Mouse (Mus musculus) left cerebral cortex, postnatal 36 days (tissue): ENCODE measurements around the gene Rpp38. TPM values are rescaled to one million over a fixed set of nuclear protein-coding genes. Genes with fewer than 3 reads are reported as not detected.

ENCODE experiments used
- DNase-seq, 2 experiments: peaks; one replicate each; pipeline ENCODE4 v3.0.0; 2021 to 2022; ENCODE audit warnings: low spot score in 2 of 2, mixed read lengths in 1 of 2
- intact Hi-C: fragments of 180-260 bp; cut with DNase I; formaldehyde crosslinking; loops from one replicate; pipeline ENCODE4 v1.15.1; 2025
- total RNA-seq, 2 experiments: library from RNA; stranded (reverse); gene quantifications; 2 replicates each; pipeline ENCODE4 v1.2.3; 2021

Rpp38 gene
- 1 to 10 TPM; 7.9 to 8.6 TPM for total RNA-seq

DNA sequence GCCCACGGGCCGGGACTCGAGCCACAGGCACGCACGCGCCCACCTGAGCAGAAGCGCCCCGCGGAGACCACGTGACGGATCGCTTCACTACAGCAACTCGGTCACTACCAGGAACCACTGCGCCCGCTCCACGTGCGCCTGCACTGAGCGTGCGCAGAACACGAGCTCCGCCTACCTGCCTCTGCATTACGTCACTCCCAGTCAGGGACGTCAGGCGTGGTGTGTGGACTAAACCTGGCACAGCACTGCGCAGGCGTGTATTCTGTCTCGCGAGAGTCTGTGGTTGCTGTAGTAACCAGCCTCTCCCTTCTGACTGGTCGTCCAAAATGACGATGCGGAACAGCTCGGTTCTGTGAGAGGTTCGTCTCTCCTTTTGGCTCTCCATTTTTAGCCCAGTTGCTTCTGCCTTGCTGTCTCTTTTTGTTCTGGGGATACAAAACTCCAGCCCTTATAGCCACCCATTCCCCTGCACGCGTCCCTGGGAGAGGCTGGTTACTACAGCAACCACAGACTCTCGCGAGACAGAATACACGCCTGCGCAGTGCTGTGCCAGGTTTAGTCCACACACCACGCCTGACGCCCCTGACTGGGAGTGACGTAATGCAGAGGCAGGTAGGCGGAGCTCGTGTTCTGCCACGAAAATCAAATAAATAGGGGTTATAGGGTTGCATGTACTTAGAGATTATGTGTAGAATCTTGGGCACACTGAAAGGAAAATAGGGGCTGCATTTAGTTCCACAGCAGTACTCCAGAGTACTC lies at the start of gene Rpp38:
TSS of gene Rpp38 (minus strand) at position 160 of the 759 bp plus-strand sequence.
- intact Hi-C loops, result loop anchor here (2.0 kb wide), 1 partner anchor 48 kb away; the partner anchor contains the start of gene Nmt2
- peak; percentile 99 for DNase-seq

DNA sequence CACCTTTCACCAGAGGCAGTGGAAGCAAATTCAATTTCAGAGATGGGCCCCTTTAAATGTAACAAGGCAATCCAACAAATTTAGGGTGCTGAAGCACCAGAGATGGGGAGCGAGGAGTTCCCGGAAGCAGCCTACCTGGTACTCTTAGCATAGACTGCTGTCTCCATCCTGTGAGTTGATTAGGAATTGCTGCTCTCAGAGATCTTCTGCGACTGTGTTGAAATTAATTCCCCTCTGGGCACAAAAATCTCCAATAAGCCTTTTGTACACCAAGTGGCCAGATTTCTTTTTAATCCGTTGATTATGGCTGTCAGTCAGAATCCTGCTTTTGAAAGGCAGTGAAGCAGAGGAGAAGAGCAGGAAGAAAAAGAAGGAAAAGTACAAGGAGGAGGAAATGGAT lies 32.7 kb upstream of the Rpp38 start:
- intact Hi-C loops, result no loop called here
- no peak for DNase-seq

DNA sequence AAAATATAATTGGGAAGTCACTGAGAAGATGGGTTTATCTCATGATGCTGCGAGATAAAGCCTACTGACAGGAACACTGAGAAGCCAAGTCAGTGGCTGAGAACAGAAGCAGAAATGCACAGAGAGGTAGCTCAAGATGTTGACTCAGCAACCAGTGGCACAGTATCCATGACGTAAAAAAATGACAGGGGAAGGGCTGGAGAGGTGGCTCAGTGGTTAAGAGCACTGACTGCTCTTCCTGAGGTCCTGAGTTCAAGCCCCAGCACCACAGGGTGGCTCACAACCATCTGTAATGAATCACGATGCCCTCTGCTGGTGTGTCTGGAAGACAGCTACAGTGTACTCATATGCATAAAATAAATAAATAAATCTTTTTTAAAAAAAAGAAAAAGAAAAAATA lies 28.6 kb upstream of the Rpp38 start:
- DNase-seq, result no peak
- intact Hi-C loops, result loop anchor here (5.0 kb wide), 1 partner anchor 46 kb away; no protein-coding TSS in a partner anchor

DNA sequence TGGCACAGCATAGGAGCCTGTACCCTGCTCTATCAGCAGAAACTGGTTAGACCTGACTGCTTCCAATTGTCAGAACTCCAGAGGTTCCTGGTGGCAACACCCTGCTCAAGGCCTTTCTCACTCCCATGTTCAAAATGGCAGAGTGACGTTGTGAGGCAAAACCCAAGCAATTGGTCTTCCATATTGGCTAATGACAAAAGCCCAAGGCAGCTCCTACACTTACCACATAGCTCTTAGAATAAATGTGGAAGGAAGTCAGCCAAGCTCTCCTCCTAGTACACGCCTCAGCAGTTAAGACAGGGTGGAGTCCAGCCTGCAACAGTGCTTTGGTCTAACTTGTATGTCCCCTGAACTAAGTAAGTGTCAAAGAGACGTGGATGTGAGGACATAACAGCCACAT lies 25.4 kb upstream of the Rpp38 start:
- intact Hi-C loops, result no loop called here
- no peak for DNase-seq

DNA sequence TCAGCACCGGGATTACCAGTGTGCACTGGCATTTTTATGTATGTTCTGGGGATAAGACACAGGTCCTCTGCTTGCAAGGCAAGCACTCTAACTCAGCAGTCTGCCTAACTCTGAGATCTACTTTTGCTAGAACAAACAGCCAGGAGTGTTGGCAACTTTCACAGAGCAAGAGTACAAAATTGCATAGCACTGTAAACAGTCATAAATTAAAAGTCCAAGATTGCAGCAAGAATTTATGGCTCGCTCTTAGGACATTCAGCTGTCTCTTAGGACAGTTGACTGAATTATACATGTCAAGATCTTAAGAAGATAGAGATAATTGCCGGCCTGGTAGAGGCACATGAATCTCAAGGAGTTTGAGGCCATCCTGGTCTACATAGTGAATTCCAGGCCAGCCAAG lies 23.9 kb upstream of the Rpp38 start:
- intact Hi-C loops, result no loop called here
- DNase-seq, result no peak

DNA sequence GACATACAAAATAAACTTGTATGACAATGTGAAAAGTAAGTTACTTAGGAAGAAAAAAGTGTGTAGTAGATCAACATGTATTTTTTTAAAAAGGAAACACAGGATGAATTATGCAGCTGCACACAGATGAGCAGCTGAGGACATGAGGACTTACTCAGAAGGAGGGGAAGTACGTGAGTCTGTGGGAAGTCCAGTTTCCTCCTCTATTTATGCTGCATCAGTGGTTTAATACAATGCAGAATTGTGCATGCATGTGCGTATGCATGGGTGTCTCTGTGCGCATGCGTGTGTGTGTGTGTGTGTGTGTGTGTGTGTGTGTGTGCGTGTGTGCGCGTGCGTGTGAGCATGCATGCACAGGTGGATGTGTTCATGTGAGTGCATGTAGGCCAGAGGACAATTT lies 23.4 kb upstream of the Rpp38 start:
- intact Hi-C loops, result no loop called here
- DNase-seq, result no peak

DNA sequence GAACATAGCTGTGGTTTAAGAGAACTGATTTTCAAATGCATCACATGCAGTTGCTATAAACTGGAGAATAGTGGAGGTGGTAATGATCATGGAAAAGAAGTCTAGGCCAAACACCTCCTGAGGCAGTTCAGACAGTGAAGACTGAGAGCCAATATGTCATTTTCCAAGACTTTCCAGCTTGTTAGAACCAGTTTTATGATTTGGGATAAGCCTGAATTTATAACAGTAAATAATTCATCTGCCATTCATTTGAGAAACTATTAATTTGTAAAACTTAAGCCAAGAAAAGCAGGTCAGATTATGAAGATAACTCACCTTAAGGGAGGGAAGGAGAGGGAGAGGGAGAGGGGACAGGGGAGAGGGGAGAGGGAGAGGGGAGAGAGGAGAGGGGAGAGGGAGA lies 20.7 kb upstream of the Rpp38 start:
- intact Hi-C loops, result no loop called here
- no peak for DNase-seq

DNA sequence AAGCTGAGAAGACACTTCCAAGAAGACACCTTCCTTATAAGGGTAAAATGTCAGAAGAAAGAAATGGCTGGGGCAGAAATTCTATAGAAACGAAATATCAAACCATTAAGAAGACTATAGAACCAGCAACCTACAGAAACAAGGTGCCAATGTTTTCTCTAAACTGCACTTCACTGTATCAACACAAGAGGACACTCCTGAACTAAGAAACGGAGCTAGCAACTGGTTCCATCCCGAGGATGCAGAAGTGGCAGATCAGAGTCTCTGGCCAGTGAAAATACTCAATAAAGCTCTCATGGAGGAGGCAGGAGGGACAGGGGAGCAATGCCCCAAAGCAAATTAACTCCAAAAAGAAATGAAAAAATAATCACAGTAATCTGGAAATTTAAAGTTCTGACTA lies 16.5 kb upstream of the Rpp38 start:
- no peak for DNase-seq
- intact Hi-C loops, result loop anchor here (5.0 kb wide), 1 partner anchor 68 kb away; no protein-coding TSS in a partner anchor

DNA sequence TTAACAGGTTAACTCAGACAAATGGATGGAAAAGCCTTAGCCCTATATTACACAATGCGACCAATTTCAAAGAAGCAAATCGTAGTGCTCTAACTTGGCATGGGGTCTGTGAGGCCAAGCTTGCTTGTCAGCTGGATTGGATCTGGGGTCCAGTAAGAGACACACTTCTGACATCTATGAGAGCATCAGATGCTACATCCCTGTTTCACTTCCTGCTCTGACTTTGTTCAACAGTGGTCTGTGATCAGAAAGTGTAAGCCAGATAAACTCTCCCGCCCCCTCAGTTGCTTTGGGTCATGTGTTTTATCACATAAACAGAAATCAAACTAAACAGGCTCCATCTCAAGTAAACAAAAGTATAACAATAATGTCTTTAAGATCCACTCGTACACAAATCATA lies 16.0 kb upstream of the Rpp38 start:
- intact Hi-C loops, result loop anchor here (5.0 kb wide), 1 partner anchor 69 kb away; no protein-coding TSS in a partner anchor
- DNase-seq, result no peak

DNA sequence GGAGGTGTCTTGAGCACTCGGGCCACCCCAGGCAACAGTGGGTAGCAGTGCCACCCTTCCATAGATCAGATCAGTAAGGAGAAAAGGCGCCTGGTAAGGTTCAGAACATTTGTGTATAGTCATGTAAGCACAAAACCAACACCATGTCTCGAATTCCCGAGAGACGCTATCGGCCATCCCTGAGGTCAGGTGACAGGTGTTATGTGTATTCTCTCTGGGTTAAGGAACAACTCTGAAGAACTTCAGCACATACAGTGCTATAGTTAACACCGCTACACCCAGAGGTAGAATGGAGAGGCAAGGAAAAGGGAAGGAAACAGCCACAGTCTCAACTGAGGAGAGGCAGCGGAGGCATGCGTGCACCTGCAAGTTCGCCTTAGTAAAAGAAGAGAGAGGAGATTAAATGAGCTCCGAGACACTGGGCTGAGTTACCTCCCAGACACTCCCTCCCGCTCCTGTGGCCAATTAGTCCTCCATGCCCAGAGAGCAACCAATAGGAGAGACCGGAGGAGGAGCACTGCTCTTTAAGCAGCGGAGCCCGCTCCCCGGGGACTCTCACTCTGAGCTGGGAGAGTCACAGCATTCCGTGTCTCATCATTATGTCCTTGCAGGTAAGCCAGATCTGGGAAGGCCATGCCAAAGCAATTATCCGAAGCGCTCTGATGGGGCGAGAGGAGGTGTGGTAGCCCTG lies 3.3 kb upstream of the Rpp38 start, which contains the start of gene Acbd7:
TSS of gene Acbd7 (plus strand) at position 558 of the 691 bp plus-strand sequence.
- DNase-seq, result peak; percentile 54 to 61

DNA sequence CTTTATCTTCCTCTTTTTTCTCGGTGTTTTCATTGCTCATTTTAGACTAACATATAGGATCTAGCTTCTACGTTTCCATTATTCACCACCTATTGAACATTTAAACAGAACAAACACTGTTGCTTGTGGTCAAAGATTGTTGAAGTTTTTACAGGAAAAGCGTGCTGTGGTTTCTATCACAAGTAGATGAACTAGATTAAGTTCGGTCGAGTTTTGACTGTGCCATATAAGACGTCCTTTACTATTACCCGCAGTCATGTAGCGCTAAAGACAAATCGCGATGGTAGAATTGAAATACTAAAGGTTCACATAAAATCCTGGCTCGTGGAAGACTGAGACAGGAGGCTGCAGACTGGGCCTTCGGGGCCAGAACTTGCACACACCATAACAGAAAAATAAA lies 1.3 kb upstream of the Rpp38 start:
- DNase-seq, result no peak
- intact Hi-C loops, result loop anchor here (2.0 kb wide), 1 partner anchor 49 kb away; the partner anchor contains the start of gene Nmt2

More for the DNA sequence above, 3.3 kb upstream of the Rpp38 start, which contains the start of gene Acbd7:
- intact Hi-C loops, result no loop called here

DNA sequence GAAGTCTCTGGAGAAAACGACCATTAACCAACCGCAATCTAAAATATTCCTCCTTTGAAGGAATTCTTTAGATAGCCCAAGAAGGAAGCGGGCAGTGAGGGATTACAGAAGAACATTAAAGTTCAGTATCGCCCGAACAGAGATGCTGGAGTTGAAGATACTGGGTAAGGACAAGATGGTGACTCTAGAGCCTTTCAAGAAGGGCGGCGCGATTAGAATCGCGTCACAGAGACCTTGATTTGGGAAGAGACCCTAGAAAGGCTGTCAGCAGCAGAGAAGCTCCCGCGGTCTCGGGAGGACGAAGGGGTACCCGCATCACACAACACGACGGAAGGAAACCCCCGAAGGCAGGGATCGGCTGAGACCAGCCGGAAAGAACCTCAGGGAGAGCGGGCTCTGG lies 387 bp downstream of the Rpp38 start:
- intact Hi-C loops, result loop anchor here (2.0 kb wide), 1 partner anchor 47 kb away; the partner anchor contains the start of gene Nmt2
- no peak for DNase-seq

DNA sequence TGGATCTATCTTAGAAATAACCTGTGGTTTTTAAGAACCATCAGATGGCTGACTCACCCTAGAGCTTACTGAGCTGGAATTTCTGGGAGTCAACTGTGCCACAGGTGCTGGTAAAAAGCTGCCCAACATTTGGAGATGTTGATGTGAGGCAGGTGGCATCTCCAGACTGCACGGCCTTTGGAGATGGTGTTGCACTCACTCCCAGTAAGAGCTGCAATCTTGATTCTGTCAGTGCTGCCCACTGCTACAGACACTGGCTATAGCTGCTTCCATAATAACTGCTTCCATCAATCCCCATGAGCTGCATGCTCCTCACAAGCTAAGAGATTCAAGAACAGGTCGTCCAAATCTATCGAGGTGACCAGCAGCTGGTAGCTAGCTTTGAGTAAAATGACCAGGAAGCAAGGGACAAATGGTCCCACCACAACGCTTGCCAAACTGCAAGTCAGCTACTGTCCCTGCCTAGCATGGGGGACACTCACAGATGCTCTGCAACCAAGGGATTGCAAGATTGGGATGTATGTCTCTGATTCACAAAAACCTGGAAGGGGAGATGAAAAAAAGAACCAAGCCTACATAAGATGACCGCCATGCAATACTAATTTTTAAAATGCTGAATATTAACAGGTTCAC lies 1.3 kb downstream of the Rpp38 start:
- intact Hi-C loops, result no loop called here

DNA sequence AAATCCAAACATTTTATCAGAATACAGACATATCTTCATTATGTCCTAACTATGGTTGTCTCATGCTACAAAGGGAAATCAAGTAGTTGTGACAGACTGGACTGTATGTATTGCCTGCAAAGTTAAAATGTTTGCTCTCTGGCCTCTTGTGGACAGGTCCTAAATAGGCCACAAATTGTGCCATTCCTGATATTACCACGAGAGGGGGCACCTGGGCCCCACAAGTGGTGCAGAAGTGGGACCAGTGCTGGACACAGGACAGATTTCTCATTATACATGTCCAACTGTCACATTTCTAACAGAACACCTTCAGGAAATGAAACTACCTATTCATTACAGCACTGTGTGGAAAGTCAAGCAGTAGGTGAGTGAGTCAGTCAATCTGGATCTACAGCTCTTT lies 5.1 kb downstream of the Rpp38 start:
- intact Hi-C loops, result loop anchor here (5.0 kb wide), 1 partner anchor 210 kb away; no protein-coding TSS in a partner anchor
- peak in 1 of 2 experiments; percentile 14 for DNase-seq

More for the DNA sequence above, 1.3 kb downstream of the Rpp38 start:
- DNase-seq, result no peak

DNA sequence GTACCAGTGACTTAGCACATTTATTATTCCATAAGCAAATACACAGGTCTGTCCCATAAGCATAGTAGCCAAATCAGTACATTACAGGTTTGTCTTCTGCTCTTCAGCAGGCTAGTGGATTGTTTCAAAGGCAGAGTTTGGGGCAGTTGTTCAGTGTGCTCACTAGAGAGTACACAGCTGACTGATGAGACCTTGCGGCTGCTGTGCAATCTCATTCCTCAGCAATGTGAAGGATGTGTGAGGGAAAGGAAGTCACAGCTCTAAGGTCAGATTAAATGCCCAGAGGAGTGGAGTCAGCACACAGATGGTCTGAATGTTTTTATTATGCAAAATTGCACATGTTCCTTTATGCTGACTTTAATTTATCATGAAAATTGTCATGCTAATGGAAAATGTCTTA lies 5.9 kb downstream of the Rpp38 start:
- no peak for DNase-seq
- intact Hi-C loops, result loop anchor here (5.0 kb wide), 1 partner anchor 209 kb away; no protein-coding TSS in a partner anchor

DNA sequence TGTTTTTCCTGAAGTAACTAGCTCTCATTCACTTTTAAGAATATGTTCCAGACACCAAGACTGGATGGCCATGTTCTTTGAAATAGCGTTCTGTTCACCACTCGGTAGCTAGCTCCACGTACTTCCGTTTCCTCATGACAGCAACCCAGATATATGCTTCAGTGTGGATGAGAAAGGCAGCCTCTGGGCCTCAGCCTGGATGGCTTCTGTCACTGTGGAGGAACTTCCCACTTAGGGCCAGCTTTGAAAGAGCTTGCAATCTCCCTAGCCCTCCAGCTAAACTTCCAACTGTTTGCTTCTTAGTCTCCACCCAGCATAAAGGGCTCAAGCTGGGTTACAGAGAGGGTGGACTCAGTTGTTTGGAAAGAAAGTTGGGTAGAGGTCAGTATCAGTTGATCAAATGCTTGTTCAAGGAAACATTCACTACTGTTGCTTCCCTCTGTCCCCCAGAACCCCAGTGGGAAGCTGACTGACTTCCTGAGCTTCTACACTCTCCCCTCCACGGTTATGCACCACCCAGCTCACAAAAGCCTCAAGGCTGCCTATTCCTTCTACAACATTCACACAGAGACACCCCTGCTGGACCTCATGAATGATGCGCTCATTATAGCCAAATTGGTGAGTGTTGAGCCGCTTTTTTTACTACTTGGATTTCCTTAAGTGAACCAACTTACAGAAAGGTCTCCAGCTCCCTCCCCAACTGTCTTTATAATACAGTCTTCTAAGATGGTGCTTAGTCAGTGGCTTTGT lies 7.9 kb downstream of the Rpp38 start:
- intact Hi-C loops, result loop anchor here (5.0 kb wide), 1 partner anchor 207 kb away; no protein-coding TSS in a partner anchor
- no peak for DNase-seq

DNA sequence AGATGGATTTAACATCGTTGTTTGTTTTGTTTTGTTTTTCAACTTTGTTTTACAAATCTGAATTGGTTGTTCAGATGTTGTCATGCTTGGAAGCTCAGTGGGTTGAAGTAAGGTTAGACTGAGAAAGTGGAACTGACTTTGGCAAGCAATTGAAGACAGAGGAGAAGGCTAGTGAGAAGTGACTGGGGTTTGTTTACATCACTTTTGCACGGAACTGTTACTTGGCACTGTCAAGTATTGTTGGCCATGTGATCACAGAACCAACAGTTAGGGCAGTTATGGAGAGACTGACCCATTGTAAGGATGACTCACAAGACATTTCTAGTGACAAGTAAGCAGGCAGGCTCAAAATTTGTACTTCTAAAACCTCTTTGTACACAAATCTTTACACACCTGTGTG lies 9.3 kb downstream of the Rpp38 start:
- no peak for DNase-seq
- intact Hi-C loops, result no loop called here

DNA sequence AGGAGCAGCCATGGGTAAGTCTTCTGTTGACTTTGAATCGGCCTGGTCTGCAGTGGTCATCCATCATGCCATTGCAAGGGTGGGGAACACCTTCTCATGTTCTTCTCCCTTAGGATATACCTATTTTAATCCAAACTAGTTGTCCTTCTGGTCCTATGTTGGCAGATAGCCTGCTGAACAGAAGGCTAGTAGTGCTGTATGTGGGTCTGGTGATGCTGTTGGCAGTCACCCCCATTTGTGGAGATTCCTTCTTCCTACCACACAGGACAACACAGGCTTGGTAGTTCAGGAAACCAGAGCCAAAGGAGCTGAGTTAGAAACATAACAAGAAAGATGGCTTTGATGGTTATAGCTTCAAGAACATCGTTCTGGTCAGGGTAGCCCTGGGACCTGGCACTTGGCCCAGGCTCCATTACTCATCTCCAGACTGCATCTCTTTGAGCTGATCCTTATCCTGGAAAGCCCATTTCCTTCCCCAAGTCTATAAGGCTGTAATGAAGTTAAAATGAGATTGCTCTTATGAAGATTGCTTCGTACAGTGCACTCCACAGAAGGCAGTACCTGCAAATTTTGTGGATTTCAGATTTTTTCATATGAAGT lies 26.9 kb downstream of the Rpp38 start:
- intact Hi-C loops, result no loop called here
- DNase-seq, result peak; percentile 18 to 46

DNA sequence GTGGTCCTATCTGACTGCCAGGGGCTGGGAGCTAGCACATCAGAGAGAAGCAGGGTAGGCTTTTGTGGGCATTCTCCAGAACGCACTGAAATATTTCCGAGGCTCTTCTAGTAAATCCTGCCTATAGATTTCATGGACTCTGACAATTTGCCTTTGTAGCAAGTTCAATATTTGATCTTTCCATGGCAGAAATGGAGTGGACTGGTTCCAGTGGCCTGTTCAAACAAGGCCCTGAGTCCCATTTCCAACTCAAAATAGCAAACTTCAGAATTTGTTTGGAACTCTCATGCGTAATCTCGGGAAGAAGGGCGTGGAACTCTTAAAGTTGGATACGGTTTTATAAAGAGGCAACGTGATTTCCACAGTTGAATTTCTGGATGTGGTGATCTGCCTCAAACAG lies 36.6 kb downstream of the Rpp38 start:
- intact Hi-C loops, result no loop called here
- DNase-seq, result no peak
